Mouse (Mus musculus) bone marrow macrophage, adult 2 months (primary cell): ENCODE results near the gene Shc4. TPM values are rescaled to one million over a fixed set of nuclear protein-coding genes. Genes with fewer than 3 reads are reported as not detected.

Experiments used
- H3K27ac ChIP-seq: 2 replicates; pipeline ENCODE4 v1.5.1; 2012; ENCODE audit warnings: low read depth, low read length; ENCODE audit not compliant: insufficient read depth
- H3K4me1 ChIP-seq: 2 replicates; pipeline ENCODE4 v1.6.1; 2012; ENCODE audit warnings: low read length; ENCODE audit not compliant: control insufficient read depth, insufficient read depth
- H3K4me3 ChIP-seq: 2 replicates; pipeline ENCODE4 v1.5.1; 2012; ENCODE audit warnings: mild to moderate bottlenecking, low read length, moderate library complexity; ENCODE audit not compliant: insufficient read depth
- CTCF ChIP-seq: IDR thresholded peaks from 2 replicates; pipeline ENCODE4 v1.5.1; 2012; ENCODE audit warnings: low read depth, mild to moderate bottlenecking, low read length, moderate library complexity
- POLR2A ChIP-seq: IDR thresholded peaks from 2 replicates; pipeline ENCODE4 v1.6.1; 2012; ENCODE audit warnings: mild to moderate bottlenecking, low read depth, low read length, borderline replicate concordance
- polyA plus RNA-seq: library from polyadenylated mRNA; stranded (reverse); fragments of >200 nt; gene quantifications from 2 replicates; pipeline ENCODE4 v1.2.4, GENCODE M21; 2012; ENCODE audit not compliant: missing spikeins, insufficient read depth, insufficient read length

The Shc4 gene
- polyA plus RNA-seq, 1 experiment: 1.8 TPM

GRCm38 (mm10) chr2:125623211-125623610, 100.7 kb downstream of the Shc4 start:
- peaks cover 10% of the 10 kb centered on the region for H3K4me1 ChIP-seq
- TF ChIP-seq POLR2A (no peak), CTCF (no peak)
- no peak overlapping the region for H3K27ac ChIP-seq
- H3K4me3 ChIP-seq: no peak overlapping the region

- peaks cover 8% of the 10 kb centered on the region for H3K4me1 ChIP-seq
- no peak overlapping the region for H3K4me3 ChIP-seq
- TF ChIP-seq POLR2A (no peak), CTCF (no peak)
- H3K27ac ChIP-seq: no peak overlapping the region
These were observed 103.6 kb downstream of the Shc4 start for GRCm38 (mm10) chr2:125620213-125620907.

DNA sequence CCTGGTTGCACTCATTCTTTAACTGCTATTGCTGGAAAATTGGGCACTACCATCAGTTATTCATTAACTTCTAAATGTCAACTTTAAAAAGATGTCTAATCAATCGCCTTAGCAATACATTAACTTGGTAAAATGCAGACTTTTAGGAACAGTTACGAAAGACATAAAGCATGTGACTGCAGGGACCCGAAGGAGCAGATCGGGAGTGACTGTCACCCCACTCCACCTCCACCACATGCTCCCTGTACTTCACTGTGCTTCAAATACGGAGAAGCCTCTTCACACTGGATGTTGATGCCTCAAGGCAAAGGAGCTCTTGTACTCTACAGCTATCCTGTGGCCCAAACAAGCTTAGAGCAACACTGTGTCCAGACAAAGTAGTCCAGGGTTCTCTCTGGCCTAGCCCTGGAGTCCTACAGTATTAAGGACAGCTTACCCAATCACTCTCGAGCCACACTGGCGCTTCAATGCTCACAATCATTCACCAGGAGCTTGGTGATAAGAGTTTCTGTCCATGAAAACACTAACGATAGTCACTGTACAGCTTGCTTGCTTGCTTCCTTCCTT, 108.0 kb downstream of the Shc4 start:
- Histone ChIP-seq H3K27ac (no peak overlapping the region), H3K4me1 (no peaks in the 10 kb centered on the region)

GRCm38 (mm10) chr2:125615440-125615839, 108.5 kb downstream of the Shc4 start:
- Histone ChIP-seq H3K4me1 (no peaks in the 10 kb centered on the region), H3K4me3 (no peak overlapping the region), H3K27ac (no peak overlapping the region)
- no peak for TF ChIP-seq POLR2A
- TF ChIP-seq CTCF: no peak

More for the DNA sequence above, 108.0 kb downstream of the Shc4 start:
- no peak for TF ChIP-seq CTCF
- no peak overlapping the region for H3K4me3 ChIP-seq

DNA sequence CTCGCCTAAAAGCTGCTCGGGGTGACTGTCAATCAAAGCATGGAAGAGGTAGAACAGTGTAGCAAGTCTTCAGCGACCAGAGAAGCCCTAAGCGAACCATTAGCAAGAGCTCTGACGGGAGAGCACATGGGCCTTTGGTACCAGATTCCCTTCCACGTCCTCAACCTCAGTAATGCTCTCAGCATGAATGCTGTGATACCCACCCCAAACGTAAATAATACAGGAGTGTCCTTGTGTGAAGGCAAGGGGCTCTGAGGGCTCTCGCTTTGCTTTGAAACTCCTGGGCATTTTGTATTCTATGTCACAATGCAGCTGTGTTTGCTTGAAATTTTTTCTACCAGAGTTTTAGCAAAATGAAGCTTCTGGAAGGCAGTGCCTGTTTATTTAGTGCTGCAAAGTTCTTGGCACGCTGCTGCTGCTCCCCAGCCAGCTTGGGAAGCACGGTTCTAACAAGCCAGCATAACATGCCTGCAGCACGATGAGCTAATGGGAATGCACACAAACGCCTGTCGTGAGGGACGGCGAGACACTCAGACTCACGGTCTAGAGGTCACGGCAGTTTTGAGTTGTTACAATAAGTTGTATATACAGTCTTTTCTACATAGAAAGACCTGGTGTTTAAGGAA, 117.6 kb downstream of the Shc4 start:
- TF ChIP-seq POLR2A: no peak
- no peak overlapping the region for H3K27ac ChIP-seq
- no peaks in the 10 kb centered on the region for H3K4me1 ChIP-seq
- H3K4me3 ChIP-seq: no peak overlapping the region

- TF ChIP-seq POLR2A (no peak), CTCF (no peak)
- H3K27ac ChIP-seq: no peak overlapping the region
- no peaks in the 10 kb centered on the region for H3K4me1 ChIP-seq
- no peak overlapping the region for H3K4me3 ChIP-seq
These were observed 119.3 kb downstream of the Shc4 start for GRCm38 (mm10) chr2:125604646-125605045.

GRCm38 (mm10) chr2:125602970-125603369, 121.0 kb downstream of the Shc4 start:
- Histone ChIP-seq H3K4me1 (0 out of 2 replicates have a peak, but pooled peaks cover 2% of the 10 kb centered on the region), H3K27ac (no peak overlapping the region), H3K4me3 (no peak overlapping the region)
- TF ChIP-seq CTCF: no peak
- TF ChIP-seq POLR2A: no peak

- Histone ChIP-seq H3K4me3 (no peak overlapping the region), H3K4me1 (peaks cover 6% of the 10 kb centered on the region), H3K27ac (no peak overlapping the region)
- TF ChIP-seq POLR2A (no peak), CTCF (no peak)
These were observed 125.0 kb downstream of the Shc4 start for GRCm38 (mm10) chr2:125598958-125599357.

- TF ChIP-seq POLR2A (no peak), CTCF (no peak)
- Histone ChIP-seq H3K27ac (no peak overlapping the region), H3K4me3 (no peak overlapping the region), H3K4me1 (peaks cover 7% of the 10 kb centered on the region)
These were observed 125.7 kb downstream of the Shc4 start for GRCm38 (mm10) chr2:125598251-125598650.

GRCm38 (mm10) chr2:125594786-125595185, 129.2 kb downstream of the Shc4 start:
- no peak for TF ChIP-seq CTCF
- TF ChIP-seq POLR2A: no peak
- Histone ChIP-seq H3K4me1 (peaks cover 15% of the 10 kb centered on the region), H3K4me3 (no peak overlapping the region), H3K27ac (no peak overlapping the region)
